Mouse (Mus musculus): ENCODE data around the gene Mms19.
"Not testable (repeated sequence)": the region's sequence is repeated elsewhere in the genome, so short reads cannot be mapped to it uniquely, and the experiment has no call there.

Mms19 gene

DNA sequence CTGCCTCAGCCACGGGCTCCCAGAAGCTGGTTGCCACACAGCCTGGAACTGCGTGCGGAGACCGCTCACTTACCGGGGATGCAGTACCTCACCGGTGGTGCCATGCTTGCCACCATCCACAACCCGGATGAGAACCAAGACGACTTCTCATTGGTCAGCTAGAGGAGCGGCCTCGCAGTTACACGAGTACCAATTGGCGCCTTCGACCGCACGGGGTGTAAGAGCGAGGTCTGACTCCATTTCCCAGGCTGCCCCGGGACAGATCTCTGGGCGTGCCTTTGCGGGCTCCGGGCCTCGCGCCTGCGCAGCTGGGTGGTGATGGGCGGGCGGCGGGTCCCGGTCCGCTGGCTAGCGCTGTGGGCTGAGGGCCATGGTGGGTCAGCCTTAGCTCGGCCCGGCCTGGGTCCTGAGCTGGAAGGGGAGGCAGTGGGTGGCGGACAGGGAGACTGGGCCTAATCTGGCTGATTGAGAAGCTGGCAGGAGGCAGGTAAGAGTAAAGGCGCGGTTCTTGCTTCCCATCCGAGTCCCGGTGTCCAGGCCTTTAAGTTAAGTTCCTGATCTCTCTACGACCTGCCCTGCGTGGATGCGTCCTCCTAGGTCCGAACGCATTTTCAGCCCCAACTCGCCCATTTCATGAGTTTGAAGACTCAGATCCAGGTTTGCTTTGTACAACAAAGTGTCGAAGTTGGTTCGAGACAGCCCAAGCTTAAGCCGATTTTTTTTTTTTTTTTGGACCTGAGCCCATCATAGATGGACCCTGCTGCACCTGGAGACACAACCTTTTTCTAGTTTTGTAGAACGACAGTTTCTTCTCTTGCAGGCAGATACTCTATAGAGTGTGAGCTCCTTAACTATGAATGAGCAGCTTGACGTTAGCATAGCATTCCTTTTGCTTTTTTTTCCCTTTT, 47.5 kb downstream of the Mms19 start, which contains the start of the genes Exosc1 and Zdhhc16:
Gene Exosc1 (minus strand): TSS at position 245 of the 908 bp plus-strand sequence.
Gene Zdhhc16 (plus strand): TSS at position 302 of the 908 bp plus-strand sequence.
- DNase-seq (ENCODE audit: low spot score): peak; percentile 99

DNA sequence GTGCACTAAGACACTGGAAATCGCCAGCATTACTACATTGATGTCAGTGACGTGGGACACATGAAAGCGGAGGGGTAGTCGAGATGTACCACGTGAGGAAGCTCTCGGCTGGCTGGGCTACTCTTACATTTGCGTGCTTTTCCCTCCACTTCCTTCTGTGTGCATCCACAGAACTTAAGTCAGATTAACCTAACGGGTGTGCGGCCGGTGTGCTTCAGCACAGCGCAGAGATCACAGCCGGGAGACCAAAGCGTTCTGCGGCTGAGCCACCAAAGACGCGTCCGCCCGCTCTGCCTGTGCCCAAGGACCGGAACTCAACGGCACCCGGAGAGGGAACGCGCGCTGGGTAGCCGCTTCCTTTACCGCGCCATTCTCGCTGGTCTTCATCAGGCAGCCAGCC, 48.3 kb downstream of the Mms19 start:
- peak; percentile 32 for DNase-seq (ENCODE audit: low spot score)

DNA sequence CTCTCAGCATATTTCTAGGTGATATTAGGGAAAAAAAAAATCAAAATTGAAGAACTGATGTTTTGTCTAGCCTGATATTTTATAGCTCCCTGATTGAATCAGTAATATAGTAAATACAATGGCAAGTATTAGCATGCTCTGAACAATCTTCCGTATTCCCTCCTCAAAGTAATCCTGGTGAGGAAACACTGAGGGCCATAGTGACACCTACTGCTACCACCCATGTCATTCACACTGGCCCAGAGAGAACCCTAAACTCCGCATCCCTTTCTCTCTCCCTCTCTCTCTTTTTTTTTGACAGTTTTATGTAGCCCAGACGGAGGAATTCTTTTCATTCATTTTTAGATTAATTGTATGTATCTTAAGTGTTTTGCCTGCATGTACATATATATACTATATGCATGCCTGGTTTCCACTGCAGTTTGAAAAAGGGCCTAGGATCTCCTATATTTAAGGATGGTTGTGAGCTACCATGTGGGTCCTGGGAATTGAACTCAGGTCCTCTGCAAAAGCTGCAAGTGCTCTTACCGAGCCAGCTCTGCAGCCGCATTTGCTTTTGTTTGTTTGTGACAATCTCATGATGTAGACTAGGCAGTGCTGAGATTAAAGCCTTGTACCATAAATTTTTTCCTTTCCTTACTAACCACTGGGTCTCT, 60.4 kb downstream of the Mms19 start:
- DNase-seq (ENCODE audit: low spot score): no peak

GRCm38 (mm10) chr19:41919471-41919870, 61.5 kb downstream of the Mms19 start:
- no peak for DNase-seq (ENCODE audit: low spot score)

GRCm38 (mm10) chr19:41916853-41917252, 64.1 kb downstream of the Mms19 start:
- DNase-seq (ENCODE audit: low spot score): no peak

DNA sequence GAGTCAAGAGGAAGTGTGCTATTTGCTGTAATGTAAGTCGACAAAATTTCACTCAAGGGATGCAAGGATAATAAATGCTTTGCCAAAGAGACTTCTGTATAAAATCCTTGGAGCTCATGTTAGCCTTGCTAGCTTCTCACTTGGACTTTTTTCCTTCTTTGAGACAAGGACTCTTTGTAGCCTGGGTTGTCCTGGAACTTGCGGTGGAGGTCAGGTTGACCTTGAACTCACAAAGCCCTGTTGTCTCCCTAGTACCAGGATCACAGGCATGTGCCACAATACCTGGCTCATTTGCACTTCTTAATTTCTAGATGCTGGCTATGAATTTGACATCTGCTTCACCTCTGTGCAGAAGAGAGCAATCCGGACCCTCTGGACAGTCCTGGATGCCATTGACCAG, 65.7 kb downstream of the Mms19 start:
- no peak for DNase-seq (ENCODE audit: low spot score)

- not testable (repeated sequence) for DNase-seq (ENCODE audit: low spot score)
Measured at GRCm38 (mm10) chr19:41914592-41914882, 66.4 kb downstream of the Mms19 start.

- DNase-seq (ENCODE audit: low spot score): no peak
Measured at GRCm38 (mm10) chr19:41913774-41914591, 67.0 kb downstream of the Mms19 start.

- peak; percentile 39 for DNase-seq (ENCODE audit: low spot score)
Measured at GRCm38 (mm10) chr19:41912121-41913080, 68.6 kb downstream of the Mms19 start.

GRCm38 (mm10) chr19:41911178-41912073, 69.5 kb downstream of the Mms19 start, which contains the start of gene Pgam1:
Gene Pgam1, plus strand, starts transcription at chr19:41911923.
- peak; percentile 96 for DNase-seq (ENCODE audit: low spot score)

DNA sequence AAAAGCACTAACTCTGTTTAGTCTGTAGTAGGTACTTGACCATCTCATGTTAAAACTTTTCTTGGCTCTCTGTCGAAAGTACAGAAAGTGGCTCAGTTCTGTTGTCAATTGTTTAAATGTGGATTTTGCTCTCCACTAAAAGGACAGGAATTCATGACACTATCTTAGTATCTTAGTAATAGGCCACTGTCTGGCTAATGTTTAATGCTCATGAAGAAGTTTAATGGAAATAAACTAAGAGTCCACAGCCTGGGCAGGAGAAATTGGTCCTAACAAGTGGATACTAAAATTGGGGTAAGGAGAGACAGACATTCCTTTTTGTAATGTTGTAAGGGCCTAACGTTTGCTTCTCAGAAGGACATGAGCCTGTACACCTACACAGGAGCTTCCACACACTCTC, 70.6 kb downstream of the Mms19 start:
- DNase-seq (ENCODE audit: low spot score): no peak

DNA sequence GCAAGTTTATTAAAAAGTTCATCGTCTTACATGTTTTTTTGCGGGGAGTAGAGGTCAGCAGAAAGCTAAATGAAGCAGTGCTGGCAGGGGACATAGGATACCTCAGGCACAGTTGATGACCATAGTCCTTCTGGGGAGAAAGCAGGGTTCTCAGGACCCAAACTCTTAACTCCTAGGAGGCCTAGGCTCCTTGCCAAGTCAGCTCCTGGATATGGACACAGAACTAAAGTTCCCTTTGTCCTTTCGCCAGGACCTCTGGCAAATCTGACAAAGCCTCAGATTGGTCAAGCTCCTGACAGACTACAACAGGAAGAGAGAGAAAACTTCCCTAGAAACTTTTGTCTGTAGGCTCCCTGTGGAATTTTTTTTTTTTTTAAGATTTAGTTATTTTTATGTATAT, 72.2 kb downstream of the Mms19 start:
- DNase-seq (ENCODE audit: low spot score): no peak

- DNase-seq (ENCODE audit: low spot score): no peak
Measured at GRCm38 (mm10) chr19:41907079-41907760, 73.7 kb downstream of the Mms19 start.

DNA sequence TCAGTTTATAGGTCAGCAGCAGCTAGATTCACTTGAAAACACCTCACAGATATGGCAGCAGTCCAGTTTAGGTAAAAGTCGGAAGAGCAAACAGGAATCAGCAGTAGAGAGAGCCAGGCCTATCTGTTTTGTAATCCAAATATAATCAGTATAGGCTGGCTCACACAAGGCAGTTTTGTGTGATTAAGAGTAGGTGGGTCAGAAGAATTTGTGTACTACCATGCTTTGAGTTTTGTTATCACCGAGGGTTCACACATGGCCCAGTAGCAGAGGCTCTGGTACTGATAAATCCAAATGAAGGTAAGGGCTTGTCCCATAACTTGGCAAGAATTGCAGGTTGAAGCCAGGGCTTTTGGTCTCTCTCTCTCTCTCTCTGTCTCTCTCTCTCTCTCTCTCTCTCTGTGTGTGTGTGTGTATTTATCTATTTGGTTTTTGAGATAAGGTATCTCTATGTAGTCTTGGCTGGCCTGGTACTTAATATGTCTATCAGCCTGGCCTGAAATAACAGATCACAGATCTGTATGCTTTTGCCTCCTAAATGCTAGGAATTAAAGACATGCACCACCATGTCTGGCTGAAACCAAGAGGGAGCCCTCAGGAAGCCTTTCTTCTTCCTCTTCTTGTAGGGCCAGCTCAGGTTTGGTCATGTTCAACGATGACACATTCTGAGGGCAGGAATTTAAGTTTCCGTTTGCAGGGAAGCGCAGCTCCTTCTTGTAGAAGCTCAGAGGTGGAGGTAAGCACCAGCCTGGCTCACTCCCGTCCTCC, 74.5 kb downstream of the Mms19 start:
- no peak for DNase-seq (ENCODE audit: low spot score)

GRCm38 (mm10) chr19:41905246-41905645, 75.7 kb downstream of the Mms19 start:
- no peak for DNase-seq (ENCODE audit: low spot score)

- no peak for DNase-seq (ENCODE audit: low spot score)
Measured at GRCm38 (mm10) chr19:41902848-41903593, 77.9 kb downstream of the Mms19 start.

DNA sequence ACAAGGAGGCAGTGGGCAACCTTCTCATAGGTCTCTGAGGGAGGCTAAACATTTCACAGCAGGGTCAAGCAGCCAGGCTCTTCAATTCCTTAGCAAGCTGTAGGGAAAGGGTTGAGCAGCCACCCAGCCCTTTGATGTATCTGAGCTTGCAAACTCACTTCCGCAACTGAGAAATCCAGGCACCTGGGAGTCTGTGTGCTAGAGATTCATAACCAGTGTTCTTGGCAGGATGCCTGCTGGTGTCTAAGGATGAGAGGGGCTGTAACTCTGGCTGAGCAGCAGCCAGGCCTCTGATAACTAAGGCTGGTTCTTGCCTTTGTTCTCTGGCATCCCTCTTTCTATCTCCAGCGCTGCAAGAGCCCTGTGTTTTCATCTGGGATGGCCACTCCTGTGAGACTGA, 79.3 kb downstream of the Mms19 start:
- DNase-seq (ENCODE audit: low spot score): no peak

- DNase-seq (ENCODE audit: low spot score): no peak
Measured at GRCm38 (mm10) chr19:41900495-41901090, 80.4 kb downstream of the Mms19 start.

Data from layer of hippocampus, adult 11-12 months (tissue).